Mouse (Mus musculus): ENCODE data around the gene Vav3. TPM values are rescaled to one million over a fixed set of nuclear protein-coding genes. Genes with fewer than 3 reads are reported as not detected.

Gene Vav3
- 3.6 and 3.7 TPM in 2 replicates for polyA plus RNA-seq (2015; fragmentation: Nextera tagmentation; extraction: Ambion mirVana)

DNA sequence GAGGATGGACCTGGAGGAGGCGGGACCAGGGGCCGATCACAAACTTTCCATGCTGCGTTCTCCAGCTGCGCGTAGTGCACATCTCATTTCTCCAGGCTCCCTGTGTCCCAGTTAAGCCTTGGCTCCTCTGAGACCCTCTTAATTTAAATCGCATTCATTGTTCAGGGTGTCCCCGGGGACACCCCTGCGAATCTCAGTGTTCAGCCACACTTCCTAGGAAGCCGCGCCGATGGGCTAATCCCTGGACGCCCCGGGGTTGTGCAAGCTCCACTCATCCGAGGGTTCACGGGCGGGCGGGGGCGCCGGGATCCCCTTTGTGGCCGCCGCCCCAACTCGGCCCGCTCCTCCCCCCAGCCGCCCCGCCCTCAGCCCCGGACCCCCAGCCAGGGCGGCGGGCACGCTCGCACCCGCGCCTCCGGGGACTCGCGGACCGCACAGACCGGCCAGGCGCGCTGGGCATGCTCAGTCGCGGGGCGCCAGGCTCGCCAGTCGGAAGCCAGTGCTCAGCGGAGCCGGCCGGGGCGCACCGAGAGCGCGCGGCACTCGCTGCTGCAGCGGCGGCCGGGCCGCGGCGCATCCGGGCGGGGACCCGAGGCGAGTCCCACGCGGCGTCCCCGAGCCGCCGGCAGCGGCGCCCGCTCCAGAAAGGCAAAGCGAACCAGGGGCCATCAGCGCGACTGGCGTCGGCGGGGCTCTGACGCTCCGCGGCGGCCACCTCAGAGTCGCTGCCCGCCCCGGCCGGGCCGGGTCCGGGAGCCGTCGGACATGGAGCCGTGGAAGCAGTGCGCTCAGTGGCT is at the start of gene Vav3:
Vav3 (plus strand) TSS at position 380 of the 797 bp plus-strand sequence.
- peak; percentile 24 for DNase-seq

DNA sequence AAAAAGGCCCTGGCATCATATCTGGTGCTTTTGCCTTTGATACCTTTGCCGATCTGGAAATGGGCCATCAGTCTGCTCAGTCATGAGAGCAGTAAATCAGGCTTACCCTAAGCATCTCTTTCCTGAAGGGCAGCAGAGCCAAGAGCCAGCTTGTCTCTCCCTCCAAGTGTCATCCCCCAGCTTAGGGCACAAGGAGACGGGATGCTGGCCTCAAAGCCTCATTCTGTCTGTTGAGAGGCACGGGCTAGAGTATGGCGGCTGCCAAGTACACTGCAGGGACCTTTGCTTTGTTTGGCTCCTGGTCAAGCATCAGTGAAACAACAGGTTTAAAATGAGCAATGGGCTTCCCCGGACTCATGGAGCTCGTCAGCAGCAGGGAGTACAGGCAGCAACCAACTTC is 41.6 kb upstream of the Vav3 start:
- DNase-seq (no peak), ATAC-seq (ENCODE audit: low read depth) (no peak)
- no peaks in the 10 kb centered on the region for H3K9me3 ChIP-seq (replicated peaks)
- no peaks in the 10 kb centered on the region for H3K36me3 ChIP-seq
- 0 out of 2 replicates have a peak, but pooled peaks cover 2% of the 10 kb centered on the region for H3K4me1 ChIP-seq (replicated peaks)
- H3K27me3 ChIP-seq: no peaks in the 10 kb centered on the region
- no peak overlapping the region for H3K27ac ChIP-seq
- H3K9ac ChIP-seq: no peak overlapping the region
- WGBS (ENCODE audit: insufficient replicate concordance): 61% methylated on average over 6 of the region's 6 CpGs
- no peak overlapping the region for H3K4me2 ChIP-seq
- no peak overlapping the region for H3K4me3 ChIP-seq (replicated peaks)

More for the DNA sequence above, at the start of gene Vav3:
- Histone ChIP-seq H3K27ac (peak within 1 kb of the TSS; percentile 58), H3K4me3 (replicated peaks) (peak within 1 kb of the TSS; percentile 64), H3K36me3 (no peaks in the 10 kb centered on the region), H3K4me1 (replicated peaks) (peaks cover 14% of the 10 kb centered on the region), H3K9ac (peak within 1 kb of the TSS; percentile 56), H3K4me2 (peak within 1 kb of the TSS; percentile 77), H3K27me3 (peaks cover 41% of the 10 kb centered on the region), H3K9me3 (replicated peaks) (no peaks in the 10 kb centered on the region)
- peak; percentile 75 for ATAC-seq (ENCODE audit: low read depth)
- under 1% methylated on average over 78 of the region's 92 CpGs for WGBS (ENCODE audit: insufficient replicate concordance)

DNA sequence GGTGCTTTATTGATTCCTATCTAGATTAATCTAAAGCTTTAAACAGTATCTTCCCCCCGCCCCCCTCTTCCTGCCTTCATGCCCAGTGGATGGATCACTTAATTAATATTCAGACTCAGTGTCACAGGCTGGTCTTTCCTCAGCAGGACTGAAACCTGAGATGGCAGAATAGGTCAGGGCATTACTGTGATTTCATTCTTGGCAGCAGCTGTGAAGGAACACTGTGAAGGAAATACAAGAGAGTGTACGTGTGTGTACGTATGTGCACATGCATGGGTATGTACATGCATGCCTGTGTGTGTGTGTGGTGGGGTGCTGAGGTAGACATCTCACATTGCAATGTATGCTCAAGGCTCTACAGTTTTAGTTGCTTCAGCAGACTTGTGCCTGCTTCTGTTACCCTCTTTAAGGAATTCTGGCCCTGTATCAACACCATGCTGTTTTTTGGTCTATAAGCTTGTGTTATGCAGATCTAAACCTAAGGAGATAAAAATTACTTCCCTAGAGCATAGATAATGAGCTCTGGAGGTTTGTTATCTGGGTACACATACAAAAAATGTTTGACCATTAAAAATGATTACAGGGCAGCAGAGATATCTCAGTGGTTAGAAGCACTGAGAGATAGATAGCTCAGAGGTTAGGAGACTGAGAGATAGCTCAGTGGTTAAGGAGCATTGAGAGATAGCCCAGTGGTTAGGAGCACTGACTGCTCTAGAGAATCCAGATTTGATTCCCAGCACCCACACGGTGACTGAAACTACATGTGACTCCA is 41.0 kb upstream of the Vav3 start:
- Histone ChIP-seq H3K36me3 (no peaks in the 10 kb centered on the region), H3K4me2 (no peak overlapping the region), H3K27me3 (no peaks in the 10 kb centered on the region), H3K27ac (no peak overlapping the region), H3K4me3 (replicated peaks) (no peak overlapping the region), H3K9ac (no peak overlapping the region), H3K4me1 (replicated peaks) (0 out of 2 replicates have a peak, but pooled peaks cover 2% of the 10 kb centered on the region), H3K9me3 (replicated peaks) (no peaks in the 10 kb centered on the region)
- DNase-seq (no peak), ATAC-seq (ENCODE audit: low read depth) (no peak)
- 47% methylated on average over 4 of the region's 4 CpGs for WGBS (ENCODE audit: insufficient replicate concordance)

DNA sequence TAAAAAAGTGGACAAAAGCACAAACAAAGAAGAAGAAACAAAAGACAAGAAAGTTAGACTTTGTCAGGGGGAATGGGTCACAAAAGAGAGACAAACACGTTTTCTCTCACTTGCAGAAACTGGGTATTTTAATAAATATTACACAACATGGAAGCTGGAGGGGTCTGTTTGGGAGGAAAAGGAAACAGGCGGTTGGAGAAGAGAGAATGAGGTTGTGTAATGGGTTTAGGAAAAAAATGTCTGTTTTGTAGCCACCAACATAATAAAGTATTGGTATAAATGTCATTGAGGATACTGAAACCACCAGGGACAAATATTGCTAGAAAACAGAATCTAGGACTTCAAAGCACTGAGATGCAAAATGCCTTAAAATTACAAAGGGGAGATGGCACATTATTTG is 38.4 kb upstream of the Vav3 start:
- ATAC-seq (ENCODE audit: low read depth): no peak
- 34% methylated on average over 2 of the region's 2 CpGs for WGBS (ENCODE audit: insufficient replicate concordance)
- no peaks in the 10 kb centered on the region for H3K27me3 ChIP-seq

DNA sequence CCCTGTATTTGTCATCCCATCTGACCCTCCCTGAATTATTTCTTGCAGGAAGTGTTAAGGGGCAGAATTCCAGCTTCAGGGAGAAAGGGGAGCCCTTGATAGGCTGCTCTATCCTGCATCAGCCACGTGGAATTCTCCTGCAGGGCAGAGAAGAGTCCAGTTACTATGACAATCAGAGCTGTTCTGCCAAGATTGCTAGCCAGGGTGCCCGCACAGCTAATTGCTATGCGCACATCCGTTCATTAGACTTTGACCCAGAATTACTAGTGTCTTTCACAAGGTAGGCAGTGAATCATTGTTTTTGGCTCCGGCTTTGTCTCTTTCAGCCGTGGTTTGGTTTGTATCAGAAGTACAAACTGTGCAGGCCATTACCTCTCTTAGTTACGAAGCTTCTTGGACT is 33.0 kb upstream of the Vav3 start:
- DNase-seq (no peak), ATAC-seq (ENCODE audit: low read depth) (no peak)
- H3K4me2 ChIP-seq: no peak overlapping the region
- no peaks in the 10 kb centered on the region for H3K36me3 ChIP-seq
- 65% methylated on average over 7 of the region's 7 CpGs for WGBS (ENCODE audit: insufficient replicate concordance)
- H3K9me3 ChIP-seq (replicated peaks): no peaks in the 10 kb centered on the region
- H3K27ac ChIP-seq: no peak overlapping the region
- no peak overlapping the region for H3K4me3 ChIP-seq (replicated peaks)
- H3K27me3 ChIP-seq: no peaks in the 10 kb centered on the region
- H3K4me1 ChIP-seq (replicated peaks): peaks cover 7% of the 10 kb centered on the region; the same call in 1 of the 2 replicates
- no peak overlapping the region for H3K9ac ChIP-seq

More for the DNA sequence above, 38.4 kb upstream of the Vav3 start:
- H3K9me3 ChIP-seq (replicated peaks): no peaks in the 10 kb centered on the region
- 0 out of 2 replicates have a peak, but pooled peaks cover 2% of the 10 kb centered on the region for H3K4me1 ChIP-seq (replicated peaks)
- no peak overlapping the region for H3K9ac ChIP-seq
- H3K36me3 ChIP-seq: no peaks in the 10 kb centered on the region
- no peak overlapping the region for H3K4me2 ChIP-seq
- no peak overlapping the region for H3K4me3 ChIP-seq (replicated peaks)
- no peak for DNase-seq
- H3K27ac ChIP-seq: no peak overlapping the region

DNA sequence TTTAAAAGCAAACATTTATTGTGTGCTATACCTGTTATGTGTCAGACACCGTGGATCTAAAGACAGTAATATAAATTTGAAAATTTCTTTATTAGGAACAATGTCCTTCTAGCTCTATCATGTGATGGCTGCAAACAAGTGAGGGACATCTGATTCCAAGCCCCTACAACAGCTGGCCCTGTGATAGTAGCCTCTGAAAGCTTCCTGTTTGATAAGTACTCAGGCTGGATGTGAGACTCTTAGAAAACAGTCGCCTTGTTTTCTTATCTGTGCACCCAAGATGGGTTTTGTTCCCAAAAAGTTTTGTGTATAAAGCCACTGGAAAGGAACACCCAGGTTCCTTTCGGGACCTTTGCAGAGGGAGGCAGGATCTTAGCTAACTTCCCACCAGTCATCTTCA is 32.0 kb upstream of the Vav3 start:
- Histone ChIP-seq H3K36me3 (no peaks in the 10 kb centered on the region), H3K4me2 (no peak overlapping the region), H3K9ac (no peak overlapping the region), H3K27me3 (no peaks in the 10 kb centered on the region), H3K4me3 (replicated peaks) (no peak overlapping the region), H3K9me3 (replicated peaks) (no peaks in the 10 kb centered on the region), H3K4me1 (replicated peaks) (peaks cover 7% of the 10 kb centered on the region; the same call in 1 of the 2 replicates), H3K27ac (no peak overlapping the region)
- WGBS (ENCODE audit: insufficient replicate concordance): 24% methylated on average over 3 of the region's 3 CpGs
- ATAC-seq (ENCODE audit: low read depth) (no peak), DNase-seq (no peak)

DNA sequence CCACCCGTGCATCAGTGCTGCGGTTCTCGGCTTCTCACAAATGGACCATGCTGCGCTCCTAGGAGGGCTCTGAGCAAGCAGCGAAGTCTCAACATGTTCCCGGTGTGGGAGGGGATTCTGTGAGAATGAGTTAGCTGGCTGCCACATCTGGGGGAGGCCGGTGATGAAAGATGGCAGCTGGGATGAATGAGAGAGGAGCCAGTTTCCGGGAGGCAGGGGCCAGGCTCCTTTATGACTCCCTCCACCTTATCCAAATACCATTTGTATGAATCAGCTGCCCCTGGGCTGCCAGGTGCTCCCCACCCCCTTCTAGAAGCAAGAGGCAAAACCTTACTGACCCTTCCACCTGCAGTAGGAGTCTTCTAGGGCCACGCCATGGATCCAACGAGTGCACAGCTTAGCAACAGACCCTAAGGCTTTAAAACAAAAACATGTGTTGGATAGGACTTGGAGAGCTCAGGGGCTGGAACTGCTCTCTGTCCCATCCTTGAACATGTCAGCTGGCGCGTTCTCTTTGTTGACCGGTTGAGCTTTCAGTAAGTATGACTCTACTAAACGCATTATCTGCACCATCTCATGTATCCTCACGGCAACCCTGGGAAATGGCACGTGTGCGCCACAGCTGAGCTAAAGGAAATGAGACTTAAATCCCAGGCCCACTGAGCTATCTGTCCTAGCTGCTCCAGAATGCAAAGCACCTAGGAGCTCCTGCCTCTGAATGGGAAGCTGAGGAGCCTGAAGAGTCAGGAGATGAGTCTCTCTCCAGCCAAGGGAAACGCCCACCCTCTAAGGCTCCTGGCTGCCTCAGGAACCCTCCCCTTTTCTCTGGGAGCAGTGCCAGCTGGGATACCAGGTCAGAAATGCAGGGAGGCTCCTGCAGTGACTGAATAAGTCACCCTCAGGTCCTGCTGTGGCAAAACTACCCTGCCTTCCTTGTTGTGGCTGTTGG is 30.9 kb upstream of the Vav3 start:
- H3K9ac ChIP-seq: no peak overlapping the region
- H3K4me3 ChIP-seq (replicated peaks): no peak overlapping the region
- no peaks in the 10 kb centered on the region for H3K9me3 ChIP-seq (replicated peaks)
- H3K27ac ChIP-seq: no peak overlapping the region
- H3K36me3 ChIP-seq: no peaks in the 10 kb centered on the region
- ATAC-seq (ENCODE audit: low read depth): no peak
- H3K4me1 ChIP-seq (replicated peaks): peaks cover 7% of the 10 kb centered on the region; the same call in 1 of the 2 replicates
- H3K4me2 ChIP-seq: no peak overlapping the region
- no peaks in the 10 kb centered on the region for H3K27me3 ChIP-seq
- no peak for DNase-seq
- WGBS (ENCODE audit: insufficient replicate concordance): 75% methylated on average over 18 of the region's 18 CpGs

DNA sequence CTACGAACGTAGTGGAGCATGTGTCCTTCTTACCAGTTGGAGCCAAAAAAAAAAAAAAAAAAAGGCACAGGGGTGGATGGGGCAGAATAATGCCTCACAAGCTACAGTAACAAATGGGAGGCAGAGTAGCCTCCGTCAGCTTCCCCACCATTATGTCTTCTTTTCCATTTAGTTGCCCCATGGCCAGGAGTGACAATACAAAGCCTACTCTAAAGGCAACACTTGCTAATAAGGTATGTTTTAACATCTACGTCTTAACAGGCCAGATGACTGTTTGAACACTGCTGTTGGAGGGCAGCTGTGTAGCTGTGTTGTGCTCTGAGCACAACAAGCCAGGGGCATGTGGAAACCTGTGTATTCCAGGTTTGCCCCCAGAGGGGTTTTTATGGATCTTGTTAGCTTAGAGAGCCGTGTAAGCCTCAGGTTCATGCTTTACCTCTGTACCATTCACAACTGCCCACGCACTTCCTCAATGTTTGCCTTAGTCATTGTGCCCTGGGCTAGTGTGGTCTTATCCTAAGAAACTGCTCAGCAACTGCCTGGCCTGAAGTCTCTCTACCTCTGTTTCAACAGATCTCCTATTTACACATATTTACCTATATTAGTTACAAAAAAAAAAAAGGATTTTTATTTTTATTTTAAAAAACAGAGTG is 29.2 kb upstream of the Vav3 start:
- Histone ChIP-seq H3K4me1 (replicated peaks) (peaks cover 7% of the 10 kb centered on the region; the same call in 1 of the 2 replicates), H3K36me3 (no peaks in the 10 kb centered on the region), H3K9me3 (replicated peaks) (no peaks in the 10 kb centered on the region), H3K27me3 (no peaks in the 10 kb centered on the region), H3K4me3 (replicated peaks) (no peak overlapping the region), H3K9ac (no peak overlapping the region), H3K27ac (no peak overlapping the region), H3K4me2 (no peak overlapping the region)
- DNase-seq (no peak), ATAC-seq (ENCODE audit: low read depth) (no peak)
- WGBS (ENCODE audit: insufficient replicate concordance): 47% methylated on average over 6 of the region's 6 CpGs

DNA sequence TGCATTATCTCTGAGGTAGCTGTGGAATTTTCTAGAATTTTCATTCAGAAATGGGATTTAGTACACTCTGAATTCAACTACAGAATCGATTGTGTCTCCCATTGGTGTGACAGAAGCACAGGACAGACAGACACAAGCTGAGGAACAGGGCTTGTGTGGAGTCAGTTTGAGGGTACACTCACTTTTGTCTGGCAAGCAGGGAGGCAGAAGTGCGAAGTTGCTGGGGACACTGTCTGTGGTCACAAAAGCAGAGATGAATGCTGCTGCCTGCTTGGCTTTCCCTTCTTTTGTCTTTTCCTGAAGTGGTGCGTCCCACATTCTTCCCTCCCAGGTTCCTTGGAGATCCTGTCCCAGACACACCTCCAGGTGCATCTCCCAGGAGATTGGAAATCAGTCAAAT is 28.6 kb upstream of the Vav3 start:
- no peaks in the 10 kb centered on the region for H3K9me3 ChIP-seq (replicated peaks)
- no peak overlapping the region for H3K27ac ChIP-seq
- 48% methylated on average over 3 of the region's 3 CpGs for WGBS (ENCODE audit: insufficient replicate concordance)
- ATAC-seq (ENCODE audit: low read depth) (no peak), DNase-seq (no peak)
- no peaks in the 10 kb centered on the region for H3K27me3 ChIP-seq
- H3K36me3 ChIP-seq: no peaks in the 10 kb centered on the region
- no peak overlapping the region for H3K4me3 ChIP-seq (replicated peaks)
- H3K4me1 ChIP-seq (replicated peaks): peaks cover 7% of the 10 kb centered on the region; the same call in 1 of the 2 replicates
- no peak overlapping the region for H3K9ac ChIP-seq
- H3K4me2 ChIP-seq: no peak overlapping the region

DNA sequence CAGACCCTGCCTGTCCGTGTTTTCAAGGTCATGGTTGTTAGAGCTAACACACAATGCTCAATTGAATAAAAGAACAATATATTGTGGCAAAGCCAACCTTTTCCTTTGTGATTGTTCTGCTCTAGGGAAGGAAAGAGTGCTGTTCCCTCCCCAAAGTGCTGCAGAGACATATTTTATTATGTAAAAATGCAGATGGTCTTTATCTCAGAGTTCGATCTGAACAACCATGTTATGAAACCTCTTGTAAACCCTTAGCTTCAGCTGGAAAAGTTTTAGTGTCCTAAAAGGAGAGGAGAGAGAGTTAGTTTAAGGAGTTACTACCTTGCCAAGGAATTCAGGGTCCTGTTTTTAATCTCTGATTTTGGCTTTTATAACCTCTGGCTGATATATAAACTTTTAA is 27.0 kb upstream of the Vav3 start:
- WGBS (ENCODE audit: insufficient replicate concordance): 59% methylated on average over 2 of the region's 2 CpGs
- ATAC-seq (ENCODE audit: low read depth): no peak

More for the DNA sequence above, 27.0 kb upstream of the Vav3 start:
- no peak overlapping the region for H3K4me3 ChIP-seq (replicated peaks)
- H3K27ac ChIP-seq: no peak overlapping the region
- H3K4me1 ChIP-seq (replicated peaks): peaks cover 5% of the 10 kb centered on the region; the same call in 1 of the 2 replicates
- no peaks in the 10 kb centered on the region for H3K9me3 ChIP-seq (replicated peaks)
- no peak for DNase-seq
- no peak overlapping the region for H3K9ac ChIP-seq
- no peaks in the 10 kb centered on the region for H3K36me3 ChIP-seq
- no peak overlapping the region for H3K4me2 ChIP-seq
- no peaks in the 10 kb centered on the region for H3K27me3 ChIP-seq

Data from liver, embryonic 13.5 days (tissue).